Mouse (Mus musculus): ENCODE data around the gene Fcho2.

GRCm38 (mm10) chr13:98726494-98726893, 88.8 kb downstream of the Fcho2 start:
- no peak for TF ChIP-seq MXI1 (IDR thresholded peaks at IDR 0.05; ENCODE audit: low read depth, low read length)
- peak; percentile 28 to 75 (median 42); a peak in 4 of 6 replicates for TF ChIP-seq CTCF (IDR thresholded peaks at IDR 0.05 in 2 of 3, conservative IDR thresholded peaks at IDR 0.05 in 1 of 3; ENCODE audit: control insufficient read depth in 1 of 3, insufficient read depth in 1 of 3, low read depth in 2 of 3, low read length in 3 of 3, poor library complexity in 1 of 3, severe bottlenecking in 1 of 3)
- TF ChIP-seq ZNF384 (IDR thresholded peaks at IDR 0.05; ENCODE audit: low read depth, low read length): no peak
- no peak for TF ChIP-seq SIN3A (IDR thresholded peaks at IDR 0.05; ENCODE audit: low read length)
- TF ChIP-seq USF1 (IDR thresholded peaks at IDR 0.05; ENCODE audit: low read depth, low read length): no peak
